Mouse (Mus musculus) myocyte (in vitro differentiated cells): Measurements from ENCODE around the gene Rftn1.

Experiments
- MAX ChIP-seq: IDR thresholded peaks from one replicate; pipeline ENCODE4 v1.6.1; 2011; ENCODE audit warnings: low read depth, mild to moderate bottlenecking, control low read depth
- MYOG ChIP-seq, 3 experiments: IDR thresholded peaks; one replicate each; pipeline ENCODE4 v1.6.1; 2011; ENCODE audit warnings: control low read depth in 2 of 3, low read depth in 2 of 3, mild to moderate bottlenecking in 2 of 3; ENCODE audit not compliant: insufficient read length in 2 of 3, control insufficient read depth in 1 of 3, insufficient read depth in 1 of 3
- POLR2A ChIP-seq: IDR thresholded peaks from one replicate; pipeline ENCODE4 v1.6.1; 2011; ENCODE audit warnings: low read depth, mild to moderate bottlenecking, control low read depth, moderate library complexity; ENCODE audit not compliant: insufficient read length
- TCF12 ChIP-seq: IDR thresholded peaks from one replicate; pipeline ENCODE4 v1.6.1; 2011; ENCODE audit warnings: mild to moderate bottlenecking, control low read depth; ENCODE audit not compliant: poor library complexity, insufficient read depth, severe bottlenecking
- USF1 ChIP-seq: IDR thresholded peaks from one replicate; pipeline ENCODE4 v1.6.1; 2011; ENCODE audit warnings: low read depth, mild to moderate bottlenecking, control low read depth, moderate library complexity

DNA sequence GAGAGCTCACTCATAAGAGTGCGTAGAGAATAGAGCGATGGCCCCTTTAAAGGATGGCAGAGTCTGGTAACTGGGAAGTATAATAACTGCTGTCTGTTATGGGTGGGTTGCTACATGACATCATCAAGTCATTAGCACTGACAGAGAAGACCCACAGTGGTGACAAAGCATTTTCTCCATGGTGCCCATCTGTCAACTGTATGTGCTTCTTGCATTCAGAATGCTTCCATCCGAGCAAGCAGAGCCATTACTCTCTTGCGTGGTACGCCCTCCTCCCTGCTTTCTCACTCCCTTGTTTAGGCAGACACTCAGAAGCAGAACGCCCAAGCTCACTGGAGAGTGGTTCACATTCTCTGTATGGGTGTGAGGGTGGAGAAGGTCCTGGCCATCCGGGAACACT lies 135.9 kb downstream of the Rftn1 start:
- TF ChIP-seq USF1, result no peak
- no peak for TF ChIP-seq MAX
- no peak for TF ChIP-seq TCF12
- no peak for TF ChIP-seq MYOG (IDR thresholded peaks at IDR 0.05; ENCODE audit: control insufficient read depth in 1 of 3, insufficient read depth in 1 of 3, insufficient read length in 2 of 3, low read depth in 2 of 3)
- no peak for TF ChIP-seq POLR2A
